Mouse (Mus musculus): ENCODE data around the gene Pdilt. TPM values are rescaled to one million over a fixed set of nuclear protein-coding genes. Genes with fewer than 3 reads are reported as not detected.

Gene Pdilt
- polyA plus RNA-seq, 1 experiment, result not detected

GRCm38 (mm10) chr7:119516272-119516558 lies 7.1 kb downstream of the Pdilt start:
- Histone ChIP-seq H3K27ac (ENCODE audit: control insufficient read depth, insufficient read depth, low read length) (no peak overlapping the region), H3K4me3 (ENCODE audit: control insufficient read depth, insufficient read depth, low read length) (no peak overlapping the region), H3K36me3 (ENCODE audit: control insufficient read depth, insufficient read depth, low read length) (no peaks in the 10 kb centered on the region)

GRCm38 (mm10) chr7:119515492-119516271 lies 7.6 kb downstream of the Pdilt start:
- DNase-seq, result peak; percentile 8

More at GRCm38 (mm10) chr7:119516272-119516558, 7.1 kb downstream of the Pdilt start:
- Histone ChIP-seq H3K4me1 (replicated peaks; ENCODE audit: control insufficient read depth, insufficient read depth, low read length) (no peaks in the 10 kb centered on the region), H3K27me3 (ENCODE audit: control insufficient read depth, insufficient read depth, low read length) (no peaks in the 10 kb centered on the region)
- TF ChIP-seq CTCF (IDR thresholded peaks at IDR 0.05; ENCODE audit: borderline replicate concordance, control insufficient read depth, extremely low read depth, insufficient read depth, low read length, poor library complexity) (no peak), POLR2A (IDR thresholded peaks at IDR 0.05; ENCODE audit: control insufficient read depth, extremely low read depth, insufficient read depth, low read length, poor library complexity) (no peak)
- DNase-seq, result no peak
- 80% methylated on average over 7 of the region's 7 CpGs for WGBS

GRCm38 (mm10) chr7:119513056-119513455 lies 10.2 kb downstream of the Pdilt start:
- H3K4me1 ChIP-seq (replicated peaks; ENCODE audit: control insufficient read depth, insufficient read depth, low read length), result no peaks in the 10 kb centered on the region
- no peaks in the 10 kb centered on the region for H3K27me3 ChIP-seq (ENCODE audit: control insufficient read depth, insufficient read depth, low read length)
- no peak overlapping the region for H3K4me3 ChIP-seq (ENCODE audit: control insufficient read depth, insufficient read depth, low read length)
- TF ChIP-seq CTCF (IDR thresholded peaks at IDR 0.05; ENCODE audit: borderline replicate concordance, control insufficient read depth, extremely low read depth, insufficient read depth, low read length, poor library complexity) (no peak), POLR2A (IDR thresholded peaks at IDR 0.05; ENCODE audit: control insufficient read depth, extremely low read depth, insufficient read depth, low read length, poor library complexity) (no peak)
- DNase-seq, result no peak
- H3K27ac ChIP-seq (ENCODE audit: control insufficient read depth, insufficient read depth, low read length), result no peak overlapping the region
- 30% methylated on average over 7 of the region's 7 CpGs for WGBS
- no peaks in the 10 kb centered on the region for H3K36me3 ChIP-seq (ENCODE audit: control insufficient read depth, insufficient read depth, low read length)

More at GRCm38 (mm10) chr7:119515492-119516271, 7.6 kb downstream of the Pdilt start:
- no peak overlapping the region for H3K4me3 ChIP-seq (ENCODE audit: control insufficient read depth, insufficient read depth, low read length)
- TF ChIP-seq CTCF (IDR thresholded peaks at IDR 0.05; ENCODE audit: borderline replicate concordance, control insufficient read depth, extremely low read depth, insufficient read depth, low read length, poor library complexity) (no peak), POLR2A (IDR thresholded peaks at IDR 0.05; ENCODE audit: control insufficient read depth, extremely low read depth, insufficient read depth, low read length, poor library complexity) (no peak)
- WGBS, result 65% methylated on average over 10 of the region's 10 CpGs
- H3K4me1 ChIP-seq (replicated peaks; ENCODE audit: control insufficient read depth, insufficient read depth, low read length), result no peaks in the 10 kb centered on the region
- H3K27ac ChIP-seq (ENCODE audit: control insufficient read depth, insufficient read depth, low read length), result no peak overlapping the region
- no peaks in the 10 kb centered on the region for H3K27me3 ChIP-seq (ENCODE audit: control insufficient read depth, insufficient read depth, low read length)
- no peaks in the 10 kb centered on the region for H3K36me3 ChIP-seq (ENCODE audit: control insufficient read depth, insufficient read depth, low read length)

GRCm38 (mm10) chr7:119511143-119511542 lies 12.1 kb downstream of the Pdilt start:
- Histone ChIP-seq H3K36me3 (ENCODE audit: control insufficient read depth, insufficient read depth, low read length) (no peaks in the 10 kb centered on the region), H3K4me1 (replicated peaks; ENCODE audit: control insufficient read depth, insufficient read depth, low read length) (no peaks in the 10 kb centered on the region), H3K4me3 (ENCODE audit: control insufficient read depth, insufficient read depth, low read length) (no peak overlapping the region), H3K27me3 (ENCODE audit: control insufficient read depth, insufficient read depth, low read length) (no peaks in the 10 kb centered on the region), H3K27ac (ENCODE audit: control insufficient read depth, insufficient read depth, low read length) (no peak overlapping the region)
- DNase-seq, result no peak
- TF ChIP-seq POLR2A (IDR thresholded peaks at IDR 0.05; ENCODE audit: control insufficient read depth, extremely low read depth, insufficient read depth, low read length, poor library complexity) (no peak), CTCF (IDR thresholded peaks at IDR 0.05; ENCODE audit: borderline replicate concordance, control insufficient read depth, extremely low read depth, insufficient read depth, low read length, poor library complexity) (no peak)
- 89% methylated on average over 4 of the region's 4 CpGs for WGBS

- WGBS, result 92% methylated on average over 4 of the region's 4 CpGs
- DNase-seq, result no peak
Observed at GRCm38 (mm10) chr7:119490041-119490780, 33.1 kb downstream of the Pdilt start.

GRCm38 (mm10) chr7:119486683-119487082 lies 36.6 kb downstream of the Pdilt start:
- Histone ChIP-seq H3K27ac (ENCODE audit: control insufficient read depth, insufficient read depth, low read length) (no peak overlapping the region), H3K27me3 (ENCODE audit: control insufficient read depth, insufficient read depth, low read length) (no peaks in the 10 kb centered on the region), H3K36me3 (ENCODE audit: control insufficient read depth, insufficient read depth, low read length) (no peaks in the 10 kb centered on the region), H3K4me1 (replicated peaks; ENCODE audit: control insufficient read depth, insufficient read depth, low read length) (no peaks in the 10 kb centered on the region), H3K4me3 (ENCODE audit: control insufficient read depth, insufficient read depth, low read length) (no peak overlapping the region)
- WGBS, result 34% methylated on average over 5 of the region's 5 CpGs
- DNase-seq, result no peak
- TF ChIP-seq CTCF (IDR thresholded peaks at IDR 0.05; ENCODE audit: borderline replicate concordance, control insufficient read depth, extremely low read depth, insufficient read depth, low read length, poor library complexity) (no peak), POLR2A (IDR thresholded peaks at IDR 0.05; ENCODE audit: control insufficient read depth, extremely low read depth, insufficient read depth, low read length, poor library complexity) (no peak)

More at GRCm38 (mm10) chr7:119490041-119490780, 33.1 kb downstream of the Pdilt start:
- Histone ChIP-seq H3K27ac (ENCODE audit: control insufficient read depth, insufficient read depth, low read length) (no peak overlapping the region), H3K4me3 (ENCODE audit: control insufficient read depth, insufficient read depth, low read length) (no peak overlapping the region), H3K36me3 (ENCODE audit: control insufficient read depth, insufficient read depth, low read length) (no peaks in the 10 kb centered on the region), H3K4me1 (replicated peaks; ENCODE audit: control insufficient read depth, insufficient read depth, low read length) (no peaks in the 10 kb centered on the region), H3K27me3 (ENCODE audit: control insufficient read depth, insufficient read depth, low read length) (no peaks in the 10 kb centered on the region)
- TF ChIP-seq CTCF (IDR thresholded peaks at IDR 0.05; ENCODE audit: borderline replicate concordance, control insufficient read depth, extremely low read depth, insufficient read depth, low read length, poor library complexity), result no peak
- TF ChIP-seq POLR2A (IDR thresholded peaks at IDR 0.05; ENCODE audit: control insufficient read depth, extremely low read depth, insufficient read depth, low read length, poor library complexity), result no peak
